Mouse (Mus musculus) effector memory CD4-positive, alpha-beta T cell, adult 5 months (primary cell): ENCODE results near the gene Gcsam. TPM values are rescaled to one million over a fixed set of nuclear protein-coding genes. Genes with fewer than 3 reads are reported as not detected.

Source experiments
- polyA plus RNA-seq: library from polyadenylated mRNA; unstranded; fragments of 100-300 nt; shearing (Covaris generic); gene quantifications from one replicate; pipeline ENCODE4 v1.2.1, GENCODE M21; 2017

Gcsam gene
- polyA plus RNA-seq = 0.15 TPM

GRCm38 (mm10) chr16:45610267-45610666 is at the start of gene Gcsam:
Gene Gcsam (plus strand): TSS chr16:45610380.

GRCm38 (mm10) chr16:45653934-45654332 is 43.8 kb downstream of the Gcsam start, which contains the start of gene BC016579:
Gene BC016579 (minus strand): TSS chr16:45654068.

Other genes starting within 250 kb of the Gcsam start
- gene Cd200, start 201.3 kb upstream of the Gcsam start, polyA plus RNA-seq = 20.3 TPM
- gene Gm609, start 117.4 kb upstream of the Gcsam start, polyA plus RNA-seq = not detected
- gene Gm17783, start 78.3 kb upstream of the Gcsam start, polyA plus RNA-seq = not detected
- gene Slc9c1, start 75.1 kb upstream of the Gcsam start, polyA plus RNA-seq = not detected
- not detected for gene BC016579, start 43.7 kb downstream of the Gcsam start, polyA plus RNA-seq
- not detected for gene Tmprss7, start 83.3 kb downstream of the Gcsam start, polyA plus RNA-seq
- not detected for gene Tagln3, start 114.2 kb downstream of the Gcsam start, polyA plus RNA-seq
- 32.6 TPM for gene Abhd10, start 132.6 kb downstream of the Gcsam start, polyA plus RNA-seq